Mouse (Mus musculus): ENCODE results near the gene Carm1. TPM values are rescaled to one million over a fixed set of nuclear protein-coding genes. Genes with fewer than 3 reads are reported as not detected.
A peak's percentile ranks its signal among the peaks of the same experiment; 100 is the strongest.

Carm1 gene
- total and polyA plus RNA-seq, 2 experiments from 2014 or later: 27.3 to 97.4 TPM

GRCm38 (mm10) chr9:21617066-21617465 is 70.4 kb downstream of the Carm1 start:
- Histone ChIP-seq H3K4me3 (ENCODE audit: low read depth, low read length) (peak overlapping the region; percentile 68), H3K4me2 (ENCODE audit: low read depth, low read length, poor library complexity, severe bottlenecking) (peak overlapping the region; percentile 70), H3K27ac (ENCODE audit: low read depth, low read length) (peak overlapping the region; percentile 96), H3K9me3 (ENCODE audit: low read length) (no peaks in the 10 kb centered on the region), H3K36me3 (ENCODE audit: insufficient read depth, low read length) (no peaks in the 10 kb centered on the region), H3K9ac (replicated peaks; ENCODE audit: low read length, poor library complexity, severe bottlenecking) (peak overlapping the region; percentile 87), H3K4me1 (ENCODE audit: insufficient read depth, low read length) (peaks cover 11% of the 10 kb centered on the region), H3K27me3 (ENCODE audit: insufficient read depth, low read length) (no peaks in the 10 kb centered on the region)
- ATAC-seq (ENCODE audit: low FRiP score): no peak
- DNase-seq (ENCODE audit: low spot score): peak; percentile 26
- WGBS: 2% methylated on average over 10 of the region's 10 CpGs
- no peak for TF ChIP-seq CTCF (IDR thresholded peaks at IDR 0.05)

GRCm38 (mm10) chr9:21620229-21620628 is 73.5 kb downstream of the Carm1 start:
- H3K27ac ChIP-seq (ENCODE audit: low read depth, low read length): no peak overlapping the region

GRCm38 (mm10) chr9:21622676-21623075 is 76.0 kb downstream of the Carm1 start:
- 100% methylated on average over 1 of the region's 1 CpGs for WGBS
- ATAC-seq (ENCODE audit: low FRiP score): no peak
- Histone ChIP-seq H3K9me3 (ENCODE audit: low read length) (no peaks in the 10 kb centered on the region), H3K36me3 (ENCODE audit: insufficient read depth, low read length) (no peaks in the 10 kb centered on the region), H3K27me3 (ENCODE audit: insufficient read depth, low read length) (no peaks in the 10 kb centered on the region), H3K4me2 (ENCODE audit: low read depth, low read length, poor library complexity, severe bottlenecking) (no peak overlapping the region), H3K9ac (replicated peaks; ENCODE audit: low read length, poor library complexity, severe bottlenecking) (no peak overlapping the region), H3K4me1 (ENCODE audit: insufficient read depth, low read length) (peaks cover 9% of the 10 kb centered on the region), H3K27ac (ENCODE audit: low read depth, low read length) (no peak overlapping the region), H3K4me3 (ENCODE audit: low read depth, low read length) (no peak overlapping the region)
- no peak for DNase-seq (ENCODE audit: low spot score)
- no peak for TF ChIP-seq CTCF (IDR thresholded peaks at IDR 0.05)

More at GRCm38 (mm10) chr9:21620229-21620628, 73.5 kb downstream of the Carm1 start:
- 86% methylated on average over 4 of the region's 4 CpGs for WGBS
- H3K9ac ChIP-seq (replicated peaks; ENCODE audit: low read length, poor library complexity, severe bottlenecking): no peak overlapping the region
- peaks cover 9% of the 10 kb centered on the region for H3K4me1 ChIP-seq (ENCODE audit: insufficient read depth, low read length)
- TF ChIP-seq CTCF (IDR thresholded peaks at IDR 0.05): no peak
- H3K27me3 ChIP-seq (ENCODE audit: insufficient read depth, low read length): no peaks in the 10 kb centered on the region
- DNase-seq (ENCODE audit: low spot score) (no peak), ATAC-seq (ENCODE audit: low FRiP score) (no peak)
- H3K4me2 ChIP-seq (ENCODE audit: low read depth, low read length, poor library complexity, severe bottlenecking): no peak overlapping the region
- no peaks in the 10 kb centered on the region for H3K36me3 ChIP-seq (ENCODE audit: insufficient read depth, low read length)
- no peak overlapping the region for H3K4me3 ChIP-seq (ENCODE audit: low read depth, low read length)
- no peaks in the 10 kb centered on the region for H3K9me3 ChIP-seq (ENCODE audit: low read length)

GRCm38 (mm10) chr9:21625342-21626339 is 78.9 kb downstream of the Carm1 start:
- H3K9me3 ChIP-seq (ENCODE audit: low read length): no peaks in the 10 kb centered on the region
- no peak overlapping the region for H3K4me2 ChIP-seq (ENCODE audit: low read depth, low read length, poor library complexity, severe bottlenecking)
- no peak for TF ChIP-seq CTCF (IDR thresholded peaks at IDR 0.05)
- no peak overlapping the region for H3K4me3 ChIP-seq (ENCODE audit: low read depth, low read length)
- no peaks in the 10 kb centered on the region for H3K27me3 ChIP-seq (ENCODE audit: insufficient read depth, low read length)
- no peak overlapping the region for H3K27ac ChIP-seq (ENCODE audit: low read depth, low read length)
- H3K4me1 ChIP-seq (ENCODE audit: insufficient read depth, low read length): no peaks in the 10 kb centered on the region
- ATAC-seq (ENCODE audit: low FRiP score): no peak
- WGBS: 84% methylated on average over 10 of the region's 10 CpGs
- no peak for DNase-seq (ENCODE audit: low spot score)
- H3K9ac ChIP-seq (replicated peaks; ENCODE audit: low read length, poor library complexity, severe bottlenecking): no peak overlapping the region
- no peaks in the 10 kb centered on the region for H3K36me3 ChIP-seq (ENCODE audit: insufficient read depth, low read length)

- H3K4me2 ChIP-seq (ENCODE audit: low read depth, low read length, poor library complexity, severe bottlenecking): no peak overlapping the region
- H3K27me3 ChIP-seq (ENCODE audit: insufficient read depth, low read length): no peaks in the 10 kb centered on the region
- no peak overlapping the region for H3K27ac ChIP-seq (ENCODE audit: low read depth, low read length)
- no peaks in the 10 kb centered on the region for H3K9me3 ChIP-seq (ENCODE audit: low read length)
- no peaks in the 10 kb centered on the region for H3K36me3 ChIP-seq (ENCODE audit: insufficient read depth, low read length)
- TF ChIP-seq CTCF (IDR thresholded peaks at IDR 0.05): peak; percentile 57
- H3K4me1 ChIP-seq (ENCODE audit: insufficient read depth, low read length): no peaks in the 10 kb centered on the region
- H3K9ac ChIP-seq (replicated peaks; ENCODE audit: low read length, poor library complexity, severe bottlenecking): no peak overlapping the region
- ATAC-seq (ENCODE audit: low FRiP score) (no peak), DNase-seq (ENCODE audit: low spot score) (no peak)
- H3K4me3 ChIP-seq (ENCODE audit: low read depth, low read length): no peak overlapping the region
Observed at GRCm38 (mm10) chr9:21626571-21626970, 79.9 kb downstream of the Carm1 start.

GRCm38 (mm10) chr9:21627145-21627795 is 80.6 kb downstream of the Carm1 start:
- Histone ChIP-seq H3K27me3 (ENCODE audit: insufficient read depth, low read length) (no peaks in the 10 kb centered on the region), H3K9ac (replicated peaks; ENCODE audit: low read length, poor library complexity, severe bottlenecking) (no peak overlapping the region), H3K4me3 (ENCODE audit: low read depth, low read length) (no peak overlapping the region), H3K9me3 (ENCODE audit: low read length) (no peaks in the 10 kb centered on the region), H3K27ac (ENCODE audit: low read depth, low read length) (0 out of 2 replicates have a peak overlapping the region, but pooled peaks have one; percentile 38), H3K4me1 (ENCODE audit: insufficient read depth, low read length) (no peaks in the 10 kb centered on the region), H3K4me2 (ENCODE audit: low read depth, low read length, poor library complexity, severe bottlenecking) (no peak overlapping the region), H3K36me3 (ENCODE audit: insufficient read depth, low read length) (no peaks in the 10 kb centered on the region)
- 64% methylated on average over 5 of the region's 5 CpGs for WGBS
- DNase-seq (ENCODE audit: low spot score) (peak; percentile 8), ATAC-seq (ENCODE audit: low FRiP score) (no peak)
- TF ChIP-seq CTCF (IDR thresholded peaks at IDR 0.05): no peak

All from midbrain, postnatal 0 days (tissue).